Mouse (Mus musculus): ENCODE results near the gene Plekhg6.

Plekhg6 gene

GRCm38 (mm10) chr6:125380372-125381360 lies at the start of gene Plekhg6:
Gene Plekhg6 (minus strand): TSS chr6:125380793.
- DNase-seq, result peak; percentile 76

- no peak for DNase-seq
Observed at GRCm38 (mm10) chr6:125429741-125430140, 49.1 kb upstream of the Plekhg6 start.

- DNase-seq, result peak; percentile 87
Observed at GRCm38 (mm10) chr6:125426383-125427360, 46.1 kb upstream of the Plekhg6 start.

GRCm38 (mm10) chr6:125425205-125426090 lies 44.9 kb upstream of the Plekhg6 start:
- DNase-seq, result no peak

GRCm38 (mm10) chr6:125424156-125424555 lies 43.6 kb upstream of the Plekhg6 start:
- peak; percentile 55 for DNase-seq

GRCm38 (mm10) chr6:125423507-125423906 lies 42.9 kb upstream of the Plekhg6 start:
- no peak for DNase-seq

- no peak for DNase-seq
Observed at GRCm38 (mm10) chr6:125423099-125423498, 42.5 kb upstream of the Plekhg6 start.

- DNase-seq, result peak; percentile 78
Observed at GRCm38 (mm10) chr6:125422051-125422822, 41.6 kb upstream of the Plekhg6 start.

- no peak for DNase-seq
Observed at GRCm38 (mm10) chr6:125420458-125421063, 40.0 kb upstream of the Plekhg6 start.

GRCm38 (mm10) chr6:125418744-125419143 lies 38.2 kb upstream of the Plekhg6 start:
- peak; percentile 78 for DNase-seq

GRCm38 (mm10) chr6:125413326-125413725 lies 32.7 kb upstream of the Plekhg6 start:
- DNase-seq, result no peak

GRCm38 (mm10) chr6:125411661-125412060 lies 31.1 kb upstream of the Plekhg6 start:
- DNase-seq, result no peak

GRCm38 (mm10) chr6:125410995-125411547 lies 30.5 kb upstream of the Plekhg6 start:
- DNase-seq, result no peak

GRCm38 (mm10) chr6:125410551-125410950 lies 30.0 kb upstream of the Plekhg6 start:
- no peak for DNase-seq

GRCm38 (mm10) chr6:125407657-125408056 lies 27.1 kb upstream of the Plekhg6 start:
- DNase-seq, result no peak

GRCm38 (mm10) chr6:125407224-125407623 lies 26.6 kb upstream of the Plekhg6 start:
- no peak for DNase-seq

GRCm38 (mm10) chr6:125405461-125406382 lies 25.1 kb upstream of the Plekhg6 start:
- DNase-seq, result no peak

- DNase-seq, result no peak
Observed at GRCm38 (mm10) chr6:125389853-125390252, 9.3 kb upstream of the Plekhg6 start.

GRCm38 (mm10) chr6:125386080-125386479 lies 5.5 kb upstream of the Plekhg6 start:
- peak; percentile 6 for DNase-seq

Measured in kidney, postnatal 14 days (tissue).